Mouse (Mus musculus) urinary bladder, postnatal 4 days (tissue): ENCODE measurements around the gene Prokr2.
A peak's percentile ranks its signal among the peaks of the same experiment; 100 is the strongest.
"Not testable (repeated sequence)": the region's sequence is repeated elsewhere in the genome, so short reads cannot be mapped to it uniquely, and the experiment has no call there.

Source experiments
- DNase-seq, 2 experiments: peaks; one replicate each; pipeline ENCODE4 v3.0.0; 2021 to 2022; ENCODE audit warnings: low spot score in 2 of 2

Gene Prokr2

DNA sequence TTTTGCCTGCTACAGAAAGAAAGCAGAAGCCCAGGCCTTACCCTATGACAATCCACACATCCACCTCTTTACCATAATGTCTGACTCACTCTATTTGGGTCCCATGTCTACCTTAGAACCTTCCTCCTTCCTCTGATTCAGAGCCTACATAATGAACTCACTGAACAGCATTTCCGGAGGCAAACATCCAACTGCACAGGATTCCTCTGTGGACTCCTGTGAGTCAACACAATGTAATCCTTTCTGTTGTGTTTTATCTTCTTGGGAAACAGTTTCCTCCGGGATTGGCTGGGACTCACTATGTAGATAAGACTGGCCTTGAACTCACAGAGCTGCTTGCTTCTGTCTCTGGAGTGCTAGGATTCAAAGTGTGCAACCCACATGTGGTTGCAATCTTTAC is 44.9 kb downstream of the Prokr2 start:
- no peak for DNase-seq

DNA sequence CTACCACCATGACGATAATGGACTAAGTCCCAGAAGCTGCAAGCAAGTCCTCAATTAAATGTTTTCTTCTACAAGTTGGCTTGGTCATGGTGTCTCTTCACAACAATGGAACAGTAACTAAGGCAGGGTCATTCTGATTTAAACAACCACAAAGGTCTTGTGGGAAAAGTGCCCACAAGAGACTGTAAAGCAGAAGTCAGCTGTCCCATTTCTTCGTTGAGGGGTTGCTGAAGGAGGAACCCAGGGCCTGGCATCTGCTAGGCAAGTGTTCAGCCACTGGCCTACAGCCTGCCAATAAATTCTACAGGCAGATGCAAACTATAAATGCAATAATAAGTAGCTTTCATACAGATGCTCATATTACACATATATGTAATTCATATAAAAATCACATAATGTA is 48.0 kb downstream of the Prokr2 start:
- no peak for DNase-seq

DNA sequence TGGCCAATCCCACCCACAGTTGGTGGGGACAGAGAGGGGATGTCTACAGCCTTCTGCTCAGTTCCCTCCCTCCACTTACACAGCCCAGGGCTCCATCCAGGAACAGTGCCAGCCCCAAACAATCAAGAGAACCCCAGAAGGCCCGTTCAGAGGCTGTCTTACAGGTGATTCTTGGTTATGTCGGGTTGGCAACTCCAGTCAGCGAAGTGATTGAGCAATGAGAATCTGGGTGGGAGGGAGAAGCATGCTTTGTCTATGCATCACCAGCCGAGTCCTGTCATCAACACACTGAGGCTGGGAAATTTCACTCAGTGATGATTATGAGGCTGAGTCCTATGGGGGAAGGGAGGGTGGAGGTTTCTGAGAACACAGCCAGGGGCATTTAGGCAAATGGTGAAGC is 61.7 kb downstream of the Prokr2 start:
- DNase-seq = peak in 1 of 2 experiments; percentile 55

DNA sequence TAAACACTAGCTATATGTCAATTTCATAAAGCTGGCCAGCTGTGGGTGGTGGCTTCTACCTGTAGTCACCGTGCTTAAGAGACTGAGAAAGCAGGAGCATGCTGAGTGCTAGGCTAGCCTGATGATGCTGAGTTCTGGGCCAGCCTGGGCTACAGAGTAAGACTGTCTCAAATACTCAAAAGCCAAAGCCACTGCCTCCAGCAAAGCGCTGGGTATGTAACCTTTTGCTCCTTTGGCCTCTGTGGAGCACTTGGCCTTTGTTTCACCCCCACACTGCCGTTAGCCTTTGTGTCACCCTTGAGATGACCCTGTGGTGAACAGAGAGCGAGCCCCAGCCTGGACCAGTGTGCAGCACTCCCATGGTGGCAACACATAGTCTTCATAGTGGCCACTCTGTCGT is 64.7 kb downstream of the Prokr2 start:
- DNase-seq = no peak

DNA sequence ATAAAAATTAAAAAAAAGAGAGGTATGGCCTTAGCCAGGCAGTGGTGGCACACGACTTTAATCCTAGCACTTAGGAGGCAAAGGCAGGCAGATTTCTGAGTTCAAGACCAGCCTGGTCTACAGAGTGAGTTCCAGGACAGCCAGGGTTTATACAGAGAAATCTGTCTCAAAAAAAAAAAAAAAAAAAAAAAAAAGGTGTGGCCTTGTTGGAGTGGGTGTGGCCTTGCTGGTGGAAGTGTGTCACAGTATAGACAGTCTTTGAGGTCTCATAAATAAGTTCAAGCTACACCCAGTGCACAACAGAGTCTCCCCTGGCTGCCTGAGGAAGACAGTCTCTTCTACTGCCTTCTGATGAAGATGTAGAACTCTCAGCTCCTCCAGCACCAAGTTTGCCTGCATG is 68.1 kb downstream of the Prokr2 start:
- peak in 1 of 2 experiments; percentile 13 for DNase-seq

DNA sequence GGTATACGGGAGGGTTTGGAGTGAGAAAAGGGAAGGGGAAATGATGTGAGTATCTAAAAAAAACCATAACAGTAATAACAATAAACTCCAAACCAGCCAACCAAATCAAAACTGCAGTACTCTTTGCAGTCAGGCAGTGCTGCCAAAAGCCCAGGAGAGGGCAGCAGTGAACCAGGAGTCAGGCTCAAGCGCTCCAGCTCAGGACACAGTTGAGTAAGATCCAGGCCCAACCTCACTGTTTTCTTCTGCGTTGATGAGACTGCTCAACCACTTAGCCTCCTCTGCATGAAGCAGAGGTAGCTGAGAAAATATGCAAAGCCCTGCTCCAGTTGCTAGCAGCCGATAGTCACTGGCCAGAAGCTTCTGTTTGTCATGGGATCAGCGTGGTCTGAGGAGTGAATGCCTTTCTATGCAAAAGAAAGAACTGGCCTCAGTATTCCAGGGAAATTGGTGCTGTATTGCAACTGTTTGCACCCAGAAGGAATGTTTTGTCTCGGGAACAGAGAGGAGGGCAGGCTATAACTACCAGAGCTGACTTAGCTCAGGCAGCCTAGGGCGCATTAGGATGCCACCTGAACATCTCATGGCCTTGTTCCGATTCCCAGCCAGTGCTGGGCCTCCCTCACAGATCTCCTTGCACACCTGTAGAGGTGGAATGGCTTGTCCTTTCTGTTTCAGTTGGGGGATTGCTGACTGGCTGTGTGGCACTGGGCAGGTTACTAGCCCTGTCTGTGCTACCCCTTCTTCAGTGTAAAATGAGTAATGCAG is 69.0 kb downstream of the Prokr2 start:
- DNase-seq = peak; percentile 39 to 64

DNA sequence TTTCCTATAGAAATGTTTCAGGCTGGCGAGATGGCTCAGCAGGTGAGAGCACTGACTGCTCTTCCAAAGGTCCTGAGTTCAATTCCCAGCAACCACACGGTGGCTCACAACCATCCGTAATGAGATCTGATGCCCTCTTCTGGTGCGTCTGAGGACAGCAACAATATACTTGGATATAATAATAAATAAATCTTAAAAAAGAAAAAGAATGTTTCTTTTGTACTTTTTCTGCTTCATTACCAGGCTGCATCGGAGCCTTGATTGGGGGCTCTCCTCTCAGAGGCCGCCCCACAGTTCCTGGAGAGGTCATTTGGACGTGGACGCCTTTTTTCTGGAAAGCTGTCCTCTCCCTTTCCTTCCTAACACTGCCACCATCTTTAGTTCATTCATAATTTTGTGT is 71.2 kb downstream of the Prokr2 start:
- peak in 1 of 2 experiments; percentile 49 for DNase-seq

DNA sequence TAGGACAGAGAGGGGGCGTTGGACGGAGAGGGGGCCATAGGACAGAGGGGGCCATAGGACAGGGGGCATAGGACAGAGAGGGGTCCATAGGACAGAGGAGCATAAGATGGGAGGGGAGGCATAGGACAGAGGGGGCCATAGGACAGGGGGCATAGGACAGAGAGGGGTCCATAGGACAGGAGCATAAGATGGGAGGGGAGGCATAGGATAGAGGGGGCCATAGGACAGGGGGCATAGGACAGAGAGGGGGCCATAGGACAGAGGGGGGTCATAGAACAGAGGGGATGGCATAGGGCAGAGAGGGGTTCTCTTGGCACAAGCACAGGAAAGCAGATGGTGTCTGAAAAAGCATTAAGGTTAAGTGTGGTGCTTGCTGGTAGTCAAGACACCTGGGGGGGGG is 71.7 kb downstream of the Prokr2 start:
- peak in 1 of 2 experiments; percentile 8 for DNase-seq

DNA sequence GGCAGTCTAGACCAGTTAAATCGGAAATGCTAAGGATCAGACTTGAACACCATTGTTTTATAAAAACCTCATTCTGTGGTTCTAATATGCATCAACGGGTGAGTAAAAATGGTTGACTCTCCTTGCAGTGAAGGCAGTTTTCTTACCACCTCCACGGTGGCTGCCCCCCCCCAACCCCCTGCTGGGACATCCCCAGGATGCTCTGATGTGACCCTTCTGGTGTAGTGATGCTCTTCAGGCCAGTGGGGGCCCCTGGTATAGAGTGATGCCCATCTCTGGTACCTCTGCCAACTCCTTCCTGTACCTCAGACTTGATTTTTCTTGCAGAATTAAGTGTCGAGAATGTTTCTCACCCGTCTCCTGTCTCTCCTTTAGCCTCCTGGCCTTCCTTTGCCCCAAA is 72.6 kb downstream of the Prokr2 start:
- no peak for DNase-seq

DNA sequence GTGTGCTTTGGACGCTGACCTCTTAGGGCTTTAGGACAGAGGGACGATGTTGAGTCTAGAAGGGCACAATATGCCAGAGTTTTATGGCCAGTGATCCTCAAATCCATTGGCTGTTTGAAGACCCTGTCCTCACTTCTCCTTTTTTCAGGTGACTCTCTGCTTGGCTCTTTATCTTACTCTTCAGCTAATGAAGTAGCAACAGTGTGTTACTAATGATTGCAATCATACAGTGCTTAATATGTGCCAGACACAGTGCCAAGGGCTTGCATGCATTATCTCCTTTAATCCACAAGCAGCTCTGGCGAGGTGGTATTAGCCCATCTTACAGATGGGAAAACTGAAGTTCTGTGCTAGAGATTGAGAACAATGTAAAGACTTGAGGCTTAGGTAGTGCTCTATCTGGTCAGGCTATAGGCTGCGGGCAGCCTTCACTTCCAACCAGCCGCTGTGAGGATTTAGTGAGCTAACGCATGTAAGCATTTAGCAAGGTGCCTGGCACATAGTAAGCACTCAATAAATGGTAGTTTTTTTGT is 75.8 kb downstream of the Prokr2 start:
- no peak for DNase-seq

DNA sequence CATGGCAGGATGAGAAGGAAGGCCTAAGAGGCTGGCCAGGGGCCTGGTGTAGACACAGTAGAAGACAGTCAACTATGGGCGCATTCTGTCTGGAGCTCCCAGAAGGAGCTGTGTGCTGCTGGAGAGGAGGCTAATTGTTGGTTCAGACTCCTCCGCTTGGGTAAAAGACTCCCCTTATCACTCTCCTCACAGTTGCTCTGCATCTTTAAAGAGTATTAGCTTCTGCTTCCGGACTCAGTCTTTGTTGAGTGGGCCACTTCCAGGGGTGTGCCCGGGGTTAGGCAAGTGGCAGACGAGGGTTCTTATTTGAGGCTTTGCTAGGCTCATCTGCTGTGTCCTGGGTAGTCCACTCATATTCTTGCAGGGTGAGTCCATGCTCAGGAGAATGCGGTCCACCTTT is 76.4 kb downstream of the Prokr2 start:
- peak in 1 of 2 experiments; percentile 34 for DNase-seq

DNA sequence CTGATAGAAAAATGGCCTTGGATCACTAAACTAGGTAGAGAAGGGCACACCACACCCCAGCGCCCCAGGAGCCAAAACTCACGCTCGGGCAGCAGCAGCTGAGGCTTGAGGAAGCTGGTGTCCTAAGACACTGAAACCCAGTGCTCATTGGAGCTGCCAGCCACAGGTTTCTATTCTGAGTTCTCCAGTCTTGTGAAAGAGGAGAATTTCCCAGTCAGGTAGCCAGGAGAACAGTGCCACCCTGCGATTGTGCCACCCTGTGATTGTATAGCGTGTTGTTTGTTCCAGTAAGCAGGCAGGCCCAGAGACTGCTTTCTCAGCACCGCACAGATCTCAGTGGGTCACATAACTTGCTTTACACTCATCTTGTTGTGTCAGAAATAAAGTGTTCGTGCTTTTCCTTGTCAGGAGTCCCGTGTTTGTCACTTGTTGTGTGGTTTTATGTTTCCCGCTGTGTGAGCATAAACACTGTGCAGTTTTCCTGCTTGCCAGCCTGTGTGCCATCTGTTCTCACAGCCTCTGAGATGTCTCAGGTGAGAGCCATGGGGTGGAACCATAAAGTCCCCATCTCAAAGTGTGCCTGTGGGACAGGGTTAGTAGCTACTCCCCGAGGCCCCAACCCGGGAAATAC is 77.9 kb downstream of the Prokr2 start:
- DNase-seq = no peak

DNA sequence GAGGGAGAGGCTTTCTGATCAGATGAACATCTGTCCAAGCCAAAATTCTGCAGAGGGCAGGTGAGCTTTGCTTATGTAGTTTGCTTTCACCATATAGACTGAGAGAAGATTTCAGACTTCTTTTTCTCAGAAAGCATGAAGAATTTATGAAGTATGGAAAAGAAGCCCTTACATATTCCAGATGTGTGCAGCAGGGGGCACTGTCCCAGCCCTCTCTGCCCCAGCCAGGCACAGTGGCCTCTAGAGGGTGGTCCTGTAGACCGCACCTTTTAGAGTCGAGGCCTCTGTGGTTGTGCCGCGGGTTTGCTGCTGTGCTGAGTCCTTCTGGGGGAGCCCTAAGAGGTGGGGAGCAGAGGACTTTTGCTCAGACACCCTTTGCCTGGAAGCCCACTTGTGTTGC is 79.3 kb downstream of the Prokr2 start:
- no peak for DNase-seq

DNA sequence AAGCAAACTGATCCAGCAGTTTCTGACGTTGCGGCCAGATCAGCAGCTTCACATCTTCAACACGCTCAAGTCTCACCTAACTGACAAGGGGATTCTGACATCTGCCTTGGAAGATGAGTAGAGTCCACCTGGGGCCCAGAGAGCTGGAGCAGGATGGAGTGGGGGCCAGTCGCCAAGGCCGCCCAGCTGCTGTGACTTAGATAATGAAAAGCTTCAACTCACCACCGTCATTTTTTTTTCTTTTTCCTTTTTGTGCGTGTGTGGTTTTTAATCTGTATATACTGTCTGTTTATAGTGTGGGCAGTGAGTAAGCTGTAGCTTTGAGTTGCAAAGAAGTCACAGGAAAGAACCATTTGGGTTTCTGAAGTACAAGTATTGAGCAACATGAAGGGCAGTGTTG is 80.1 kb downstream of the Prokr2 start:
- no peak for DNase-seq

DNA sequence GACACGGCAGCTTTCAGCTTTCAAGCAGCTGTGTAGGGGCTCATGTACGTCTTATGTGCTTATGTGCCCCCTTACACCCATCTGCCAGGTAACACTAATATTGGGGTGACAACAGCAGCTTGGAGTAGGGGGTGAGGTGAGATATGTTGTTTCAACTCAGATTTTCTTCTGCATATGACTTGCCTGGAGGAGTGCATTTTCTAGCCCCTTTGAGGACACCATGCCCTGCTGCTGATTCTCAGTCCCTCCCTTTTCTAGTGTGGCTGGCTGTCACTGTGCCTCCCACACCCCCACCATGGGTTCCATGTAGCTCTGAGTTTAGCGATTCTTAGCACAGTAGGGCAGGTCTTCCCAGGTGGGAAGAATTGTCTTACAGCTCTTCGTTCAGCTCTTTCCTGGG is 83.8 kb downstream of the Prokr2 start:
- DNase-seq = no peak

DNA sequence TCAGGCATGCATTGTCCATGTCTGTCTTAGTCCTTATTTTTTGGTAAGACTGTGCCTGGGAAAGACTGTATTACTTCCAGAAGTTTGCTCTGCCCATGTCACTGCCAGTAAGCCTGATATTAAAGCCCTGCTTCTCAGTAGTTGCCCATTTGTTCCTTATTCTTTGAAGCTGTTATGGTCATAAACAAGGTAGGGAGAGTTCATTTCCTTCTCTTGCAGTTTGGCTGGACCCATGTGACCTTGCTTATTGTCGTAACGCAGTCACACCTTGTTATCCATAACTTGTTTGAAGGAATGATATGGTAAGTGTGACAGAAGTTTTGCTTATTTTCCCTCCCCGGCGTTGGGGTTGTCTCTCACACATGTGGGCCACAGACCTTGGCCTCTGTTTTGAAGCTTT is 87.0 kb downstream of the Prokr2 start:
- DNase-seq = no peak

DNA sequence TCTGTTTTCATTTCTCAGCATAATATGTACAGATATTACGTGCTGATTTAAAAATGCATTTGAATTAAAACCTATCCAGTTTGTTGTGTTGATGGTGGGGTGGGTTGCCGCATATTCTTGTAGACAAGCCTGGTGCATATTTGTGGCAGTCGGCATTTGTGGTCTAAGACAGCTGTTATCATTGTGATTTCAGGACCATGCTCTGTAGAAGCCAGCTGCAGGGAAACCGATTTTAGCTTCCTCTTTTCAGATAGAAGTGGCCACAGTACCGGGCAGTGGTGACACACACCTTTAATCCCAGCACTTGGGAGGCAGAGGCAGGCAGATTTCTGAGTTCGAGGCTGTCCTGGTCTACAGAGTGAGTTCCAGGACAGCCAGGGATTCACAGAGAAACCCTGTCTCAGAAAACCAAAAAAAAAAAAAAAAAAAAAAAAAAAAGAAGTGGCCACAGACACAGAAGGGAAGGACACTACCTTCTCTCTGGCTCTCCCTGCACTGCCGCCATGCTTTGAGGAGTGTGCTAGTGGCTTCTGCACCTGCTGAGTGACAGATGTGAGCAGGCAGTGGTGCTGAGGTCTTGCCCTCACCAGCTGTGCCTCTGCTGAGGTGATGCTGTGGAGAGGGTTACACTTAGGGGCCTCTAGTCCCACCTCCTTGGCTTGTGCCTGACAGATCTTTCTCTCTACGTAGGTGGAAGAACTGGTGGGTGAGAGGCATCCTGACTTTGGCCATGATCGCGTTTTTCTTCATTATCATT is 91.4 kb downstream of the Prokr2 start:
- DNase-seq = no peak

DNA sequence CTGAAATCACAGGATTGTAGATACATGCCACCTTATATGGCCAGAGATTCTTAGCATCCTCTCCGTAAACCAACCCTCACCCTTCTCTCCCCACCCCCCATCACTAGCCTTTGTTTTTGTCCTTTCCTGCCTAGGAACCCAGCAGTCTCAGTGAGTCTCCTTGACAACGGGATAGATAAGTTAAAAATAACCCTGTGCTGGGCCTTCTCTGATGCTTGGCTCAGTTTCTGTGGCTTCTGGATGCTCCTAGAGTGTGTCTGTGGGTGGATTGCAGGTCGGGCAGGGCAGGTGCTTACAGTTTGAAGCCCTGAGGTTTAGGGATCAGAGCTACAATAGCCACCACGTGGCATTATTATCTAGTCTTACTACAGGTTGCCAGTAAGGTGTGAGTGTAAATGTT is 93.2 kb downstream of the Prokr2 start:
- DNase-seq = no peak

DNA sequence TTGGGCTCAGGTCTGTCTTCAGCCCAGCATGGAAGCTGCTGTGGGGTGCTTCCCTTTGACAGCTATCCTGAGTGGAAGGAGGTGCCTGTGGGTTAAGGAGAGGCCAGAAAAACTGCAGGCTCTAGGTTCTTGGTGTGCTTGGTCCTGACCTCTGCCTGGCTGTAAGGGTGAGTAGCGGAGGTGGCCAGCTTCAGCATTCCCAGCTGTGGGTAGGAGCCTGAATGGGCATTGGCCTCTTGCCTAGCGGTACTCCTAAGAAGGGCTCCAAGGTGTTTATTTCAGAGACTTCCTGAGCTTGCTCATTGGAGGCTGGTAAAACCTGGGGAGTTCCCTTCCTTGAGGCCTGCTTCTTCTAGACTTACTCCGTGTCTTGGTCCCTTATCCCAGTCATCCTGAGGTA is 94.0 kb downstream of the Prokr2 start:
- DNase-seq = no peak

DNA sequence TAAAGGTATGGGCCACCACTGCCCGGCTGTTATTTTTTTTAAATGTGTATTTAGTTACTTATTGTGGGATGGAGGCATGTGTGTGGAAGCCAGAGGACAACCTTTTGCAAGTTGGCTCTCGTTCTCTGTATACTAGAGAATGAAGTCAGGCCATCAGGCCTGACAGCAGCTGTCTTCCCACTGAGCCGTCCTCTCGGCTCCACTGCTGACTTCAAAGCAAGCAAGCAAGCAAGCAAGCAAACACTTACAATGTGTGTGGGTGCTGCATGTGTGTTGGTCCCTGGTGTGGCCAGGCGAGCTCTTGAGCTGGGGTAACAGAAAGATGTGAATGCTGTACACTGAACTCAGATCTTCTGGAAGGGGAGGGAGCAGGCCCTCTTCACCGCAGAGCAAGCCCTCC is 94.4 kb downstream of the Prokr2 start:
- no peak for DNase-seq

DNA sequence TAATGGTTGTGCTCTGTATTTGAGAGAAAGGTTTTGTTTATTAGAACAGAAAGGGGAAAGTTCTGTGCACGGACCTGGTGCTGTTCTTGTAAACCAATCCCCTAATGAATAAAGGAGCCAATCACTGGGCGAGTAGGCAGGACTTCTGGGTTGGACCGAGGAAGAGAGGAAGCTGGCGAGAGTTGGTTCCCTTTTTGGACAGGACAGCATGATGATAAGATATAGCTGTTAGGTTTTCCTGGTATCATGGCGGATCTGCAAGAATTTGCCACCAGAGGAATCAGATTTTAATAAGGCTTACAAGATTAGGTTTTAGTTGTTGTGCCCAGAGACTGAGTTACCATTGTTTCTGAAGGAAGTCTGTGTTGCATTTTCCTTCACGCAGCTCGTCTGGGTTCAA is 96.0 kb downstream of the Prokr2 start:
- not testable (repeated sequence) for DNase-seq
